Mouse (Mus musculus): ENCODE results near the gene Vmn2r51.
"Not testable (repeated sequence)": the region's sequence is repeated elsewhere in the genome, so short reads cannot be mapped to it uniquely, and the experiment has no call there.

GRCm38 (mm10) chr7:10053196-10053595 is 52.3 kb downstream of the Vmn2r51 start, which contains the start of gene Vmn2r50:
- TF ChIP-seq CTCF (IDR thresholded peaks at IDR 0.05; ENCODE audit: control insufficient read depth, insufficient read depth, insufficient read length); FOSL1 (IDR thresholded peaks at IDR 0.05; ENCODE audit: insufficient read depth, low read length, poor library complexity, severe bottlenecking); MAX (IDR thresholded peaks at IDR 0.05); MYOG (IDR thresholded peaks at IDR 0.05; ENCODE audit: control insufficient read depth, extremely low read depth, insufficient read length): not testable (repeated sequence)
